Mouse (Mus musculus): ENCODE measurements around the gene Slc46a2. TPM values are rescaled to one million over a fixed set of nuclear protein-coding genes. Genes with fewer than 3 reads are reported as not detected.

Gene Slc46a2
- polyA plus RNA-seq, 1 experiment from 2014 or later, result 13.7 TPM

GRCm38 (mm10) chr4:59917966-59918365 lies 3.1 kb upstream of the Slc46a2 start:
- Histone ChIP-seq H3K27ac (ENCODE audit: low read length) (no peak overlapping the region), H3K4me3 (ENCODE audit: low read length) (no peak overlapping the region), H3K4me2 (ENCODE audit: low read depth, low read length) (no peak overlapping the region), H3K4me1 (ENCODE audit: control insufficient read depth, insufficient read depth, low read length) (peaks cover 3% of the 10 kb centered on the region; the same call in 1 of the 2 replicates), H3K36me3 (ENCODE audit: control insufficient read depth, insufficient read depth) (no peaks in the 10 kb centered on the region), H3K27me3 (ENCODE audit: control insufficient read depth, insufficient read depth, low read length) (peaks cover 6% of the 10 kb centered on the region; the same call in 1 of the 2 replicates), H3K9ac (ENCODE audit: low read length) (no peak overlapping the region), H3K9me3 (replicated peaks; ENCODE audit: control insufficient read depth, low read length) (no peaks in the 10 kb centered on the region)
- 92% methylated on average over 3 of the region's 3 CpGs for WGBS
- ATAC-seq (replicated peaks; ENCODE audit: extremely low read depth, insufficient read depth, low FRiP score), result no peak

DNA sequence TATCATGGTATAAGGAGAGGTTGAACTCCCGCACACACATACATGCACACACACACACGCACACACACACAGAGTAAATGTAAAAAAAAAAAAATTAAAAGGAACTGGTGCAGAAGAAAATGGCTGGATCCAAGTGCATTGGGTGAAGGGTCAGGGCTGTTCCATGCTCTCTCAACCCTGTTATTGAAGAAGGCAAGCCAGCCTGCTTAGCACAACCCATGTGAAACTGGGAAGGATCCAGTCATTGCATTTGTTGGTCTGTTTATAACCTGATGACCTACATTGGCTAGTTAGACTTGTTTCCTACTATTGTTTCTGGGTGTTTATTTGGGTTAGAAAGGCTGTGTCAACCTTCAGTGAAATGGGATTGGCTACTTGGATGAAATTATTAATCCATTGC lies 6.1 kb downstream of the Slc46a2 start:
- peaks cover 9% of the 10 kb centered on the region for H3K4me1 ChIP-seq (ENCODE audit: control insufficient read depth, insufficient read depth, low read length)
- H3K9ac ChIP-seq (ENCODE audit: low read length), result no peak overlapping the region
- H3K4me2 ChIP-seq (ENCODE audit: low read depth, low read length), result no peak overlapping the region
- no peak overlapping the region for H3K27ac ChIP-seq (ENCODE audit: low read length)
- no peaks in the 10 kb centered on the region for H3K9me3 ChIP-seq (replicated peaks; ENCODE audit: control insufficient read depth, low read length)
- WGBS, result 96% methylated on average over 2 of the region's 2 CpGs
- no peaks in the 10 kb centered on the region for H3K36me3 ChIP-seq (ENCODE audit: control insufficient read depth, insufficient read depth)
- no peaks in the 10 kb centered on the region for H3K27me3 ChIP-seq (ENCODE audit: control insufficient read depth, insufficient read depth, low read length)
- ATAC-seq (replicated peaks; ENCODE audit: extremely low read depth, insufficient read depth, low FRiP score), result no peak
- H3K4me3 ChIP-seq (ENCODE audit: low read length), result no peak overlapping the region

DNA sequence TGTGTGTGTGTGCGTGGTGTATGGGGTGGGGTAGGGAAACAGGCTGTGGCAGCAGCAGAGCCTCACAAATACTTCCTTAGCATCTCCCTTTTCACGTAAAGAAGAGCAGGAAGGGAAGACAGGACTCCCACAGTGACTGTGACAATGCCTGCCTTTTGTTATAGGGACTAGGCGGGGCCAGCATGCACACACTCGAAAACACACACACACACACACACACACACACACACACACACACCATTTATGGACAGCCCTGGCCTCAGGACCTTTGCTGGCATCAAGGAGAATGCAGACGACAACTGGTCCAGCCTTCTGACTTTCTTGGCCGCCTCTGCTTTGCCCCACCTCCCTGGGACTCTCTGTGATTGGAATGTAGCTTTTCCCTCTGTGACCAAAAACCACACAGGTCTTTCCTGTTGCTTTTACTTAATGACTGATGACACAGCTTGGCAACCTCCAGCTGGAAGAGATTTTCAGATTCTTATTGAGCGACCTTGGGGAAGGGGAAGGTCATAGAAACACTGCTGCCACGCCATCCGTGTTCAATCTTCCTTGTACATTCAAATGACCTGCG lies 7.1 kb downstream of the Slc46a2 start:
- 58% methylated on average over 10 of the region's 10 CpGs for WGBS
- H3K4me1 ChIP-seq (ENCODE audit: control insufficient read depth, insufficient read depth, low read length), result peaks cover 13% of the 10 kb centered on the region
- H3K27me3 ChIP-seq (ENCODE audit: control insufficient read depth, insufficient read depth, low read length), result no peaks in the 10 kb centered on the region
- no peak overlapping the region for H3K27ac ChIP-seq (ENCODE audit: low read length)
- no peaks in the 10 kb centered on the region for H3K9me3 ChIP-seq (replicated peaks; ENCODE audit: control insufficient read depth, low read length)
- H3K4me2 ChIP-seq (ENCODE audit: low read depth, low read length), result no peak overlapping the region
- no peak overlapping the region for H3K9ac ChIP-seq (ENCODE audit: low read length)
- no peak overlapping the region for H3K4me3 ChIP-seq (ENCODE audit: low read length)
- ATAC-seq (replicated peaks; ENCODE audit: extremely low read depth, insufficient read depth, low FRiP score), result no peak
- no peaks in the 10 kb centered on the region for H3K36me3 ChIP-seq (ENCODE audit: control insufficient read depth, insufficient read depth)

DNA sequence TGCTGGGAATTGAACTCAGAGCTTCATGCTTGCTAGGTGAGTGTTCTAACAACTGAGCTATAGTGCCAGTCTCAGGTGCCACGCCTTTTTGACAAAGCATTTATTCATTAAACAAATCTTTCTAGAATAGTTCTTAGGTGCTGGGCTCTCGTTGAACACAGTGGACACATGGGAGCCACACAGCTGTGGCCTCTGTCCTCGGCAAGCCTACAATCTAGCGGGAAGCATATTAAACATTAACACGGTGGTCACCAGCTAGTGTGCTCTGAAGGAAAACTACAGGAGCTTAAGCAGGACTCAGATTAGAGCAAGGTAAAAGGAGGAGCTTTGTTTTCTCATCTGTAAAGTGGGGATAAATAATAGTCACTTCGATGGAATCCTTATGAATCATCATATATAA lies 7.8 kb downstream of the Slc46a2 start:
- Histone ChIP-seq H3K4me1 (ENCODE audit: control insufficient read depth, insufficient read depth, low read length) (peaks cover 18% of the 10 kb centered on the region), H3K4me2 (ENCODE audit: low read depth, low read length) (no peak overlapping the region), H3K4me3 (ENCODE audit: low read length) (no peak overlapping the region), H3K27me3 (ENCODE audit: control insufficient read depth, insufficient read depth, low read length) (no peaks in the 10 kb centered on the region), H3K36me3 (ENCODE audit: control insufficient read depth, insufficient read depth) (no peaks in the 10 kb centered on the region), H3K9ac (ENCODE audit: low read length) (no peak overlapping the region), H3K27ac (ENCODE audit: low read length) (no peak overlapping the region), H3K9me3 (replicated peaks; ENCODE audit: control insufficient read depth, low read length) (no peaks in the 10 kb centered on the region)
- no peak for ATAC-seq (replicated peaks; ENCODE audit: extremely low read depth, insufficient read depth, low FRiP score)
- WGBS, result 87% methylated on average over 6 of the region's 6 CpGs

GRCm38 (mm10) chr4:59902547-59902946 lies 12.3 kb downstream of the Slc46a2 start:
- Histone ChIP-seq H3K4me1 (ENCODE audit: control insufficient read depth, insufficient read depth, low read length) (peaks cover 29% of the 10 kb centered on the region), H3K9ac (ENCODE audit: low read length) (no peak overlapping the region), H3K9me3 (replicated peaks; ENCODE audit: control insufficient read depth, low read length) (no peaks in the 10 kb centered on the region), H3K27me3 (ENCODE audit: control insufficient read depth, insufficient read depth, low read length) (no peaks in the 10 kb centered on the region), H3K4me3 (ENCODE audit: low read length) (no peak overlapping the region), H3K4me2 (ENCODE audit: low read depth, low read length) (no peak overlapping the region), H3K36me3 (ENCODE audit: control insufficient read depth, insufficient read depth) (peaks cover 9% of the 10 kb centered on the region), H3K27ac (ENCODE audit: low read length) (peak overlapping the region; percentile 59)
- ATAC-seq (replicated peaks; ENCODE audit: extremely low read depth, insufficient read depth, low FRiP score), result no peak
- 71% methylated on average over 6 of the region's 6 CpGs for WGBS

DNA sequence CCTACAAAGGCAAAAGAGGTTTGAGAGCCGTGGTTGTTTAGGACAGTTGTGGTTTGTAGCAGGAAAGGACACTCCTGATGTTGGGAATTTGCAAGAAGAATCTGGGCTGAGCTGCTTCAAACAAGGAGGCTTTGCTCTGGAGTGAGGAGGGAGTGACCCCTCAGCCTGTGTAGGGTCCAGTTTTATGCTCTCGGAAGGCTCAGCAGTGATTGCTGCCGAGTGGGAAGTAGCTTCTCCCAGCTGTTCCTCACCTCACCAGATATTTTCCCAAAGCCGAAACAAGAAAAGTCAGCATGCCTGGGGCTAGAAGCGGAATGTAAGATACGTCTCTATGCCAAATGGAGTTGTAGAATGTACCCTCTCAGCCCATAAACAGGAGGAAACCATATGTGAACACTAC lies 13.0 kb downstream of the Slc46a2 start:
- H3K36me3 ChIP-seq (ENCODE audit: control insufficient read depth, insufficient read depth), result peaks cover 9% of the 10 kb centered on the region
- no peak overlapping the region; the same call in 1 of the 2 replicates for H3K9ac ChIP-seq (ENCODE audit: low read length)
- peak overlapping the region; percentile 59 for H3K27ac ChIP-seq (ENCODE audit: low read length)
- H3K4me2 ChIP-seq (ENCODE audit: low read depth, low read length), result no peak overlapping the region
- 83% methylated on average over 6 of the region's 6 CpGs for WGBS
- peaks cover 35% of the 10 kb centered on the region for H3K4me1 ChIP-seq (ENCODE audit: control insufficient read depth, insufficient read depth, low read length)
- no peaks in the 10 kb centered on the region for H3K27me3 ChIP-seq (ENCODE audit: control insufficient read depth, insufficient read depth, low read length)
- no peak for ATAC-seq (replicated peaks; ENCODE audit: extremely low read depth, insufficient read depth, low FRiP score)
- H3K9me3 ChIP-seq (replicated peaks; ENCODE audit: control insufficient read depth, low read length), result no peaks in the 10 kb centered on the region
- H3K4me3 ChIP-seq (ENCODE audit: low read length), result no peak overlapping the region

DNA sequence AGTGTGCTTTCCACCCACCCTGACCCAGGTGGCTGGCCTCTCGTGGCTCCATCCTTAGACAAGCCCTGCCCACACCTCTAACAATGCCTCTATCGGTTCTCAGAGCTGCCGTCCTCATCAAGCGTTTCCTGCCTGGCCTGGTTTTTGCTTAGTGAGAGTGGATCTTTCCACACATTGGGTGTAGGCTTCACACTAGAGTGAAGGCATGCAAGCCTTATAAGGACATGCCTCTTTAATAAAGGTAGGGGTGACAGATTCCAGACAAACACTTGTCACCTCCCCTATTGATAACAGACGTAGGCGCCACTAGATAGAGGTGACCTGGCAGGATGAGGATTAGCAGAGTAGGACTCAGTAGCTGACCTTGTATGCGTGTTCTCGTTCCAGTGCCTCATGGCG lies 16.3 kb downstream of the Slc46a2 start:
- 34% methylated on average over 9 of the region's 9 CpGs for WGBS
- H3K9ac ChIP-seq (ENCODE audit: low read length), result no peak overlapping the region

GRCm38 (mm10) chr4:59897814-59898520 lies 16.9 kb downstream of the Slc46a2 start:
- 48% methylated on average over 12 of the region's 12 CpGs for WGBS

More for the DNA sequence above, 16.3 kb downstream of the Slc46a2 start:
- H3K4me3 ChIP-seq (ENCODE audit: low read length), result no peak overlapping the region
- H3K36me3 ChIP-seq (ENCODE audit: control insufficient read depth, insufficient read depth), result peaks cover 17% of the 10 kb centered on the region
- ATAC-seq (replicated peaks; ENCODE audit: extremely low read depth, insufficient read depth, low FRiP score), result peak; percentile 83
- H3K9me3 ChIP-seq (replicated peaks; ENCODE audit: control insufficient read depth, low read length), result no peaks in the 10 kb centered on the region
- H3K4me2 ChIP-seq (ENCODE audit: low read depth, low read length), result no peak overlapping the region
- peak overlapping the region; percentile 95 for H3K27ac ChIP-seq (ENCODE audit: low read length)
- H3K27me3 ChIP-seq (ENCODE audit: control insufficient read depth, insufficient read depth, low read length), result no peaks in the 10 kb centered on the region
- H3K4me1 ChIP-seq (ENCODE audit: control insufficient read depth, insufficient read depth, low read length), result peaks cover 40% of the 10 kb centered on the region

DNA sequence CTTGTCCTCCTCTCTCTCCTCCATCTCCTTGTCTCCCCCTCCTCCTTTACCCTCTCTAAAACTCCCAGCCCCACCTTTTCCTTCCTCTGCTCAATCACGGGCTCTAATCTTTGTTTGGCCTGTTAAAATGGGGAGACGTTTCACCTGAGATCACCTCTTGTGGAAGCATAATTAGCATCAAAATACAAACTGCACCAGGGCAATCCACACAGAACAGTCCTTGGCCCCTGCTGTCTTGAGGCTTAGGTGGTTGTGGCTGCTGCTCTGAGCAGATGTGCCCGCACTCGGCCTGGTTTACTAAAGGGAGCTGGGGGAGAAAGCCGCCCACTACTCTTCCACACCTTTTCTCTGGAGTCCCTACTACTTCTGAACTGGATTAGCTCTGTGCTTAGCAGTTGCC lies 18.9 kb downstream of the Slc46a2 start:
- 74% methylated on average over 5 of the region's 5 CpGs for WGBS

More at GRCm38 (mm10) chr4:59897814-59898520, 16.9 kb downstream of the Slc46a2 start:
- Histone ChIP-seq H3K4me2 (ENCODE audit: low read depth, low read length) (no peak overlapping the region), H3K27me3 (ENCODE audit: control insufficient read depth, insufficient read depth, low read length) (no peaks in the 10 kb centered on the region), H3K9me3 (replicated peaks; ENCODE audit: control insufficient read depth, low read length) (no peaks in the 10 kb centered on the region), H3K4me1 (ENCODE audit: control insufficient read depth, insufficient read depth, low read length) (peaks cover 36% of the 10 kb centered on the region), H3K36me3 (ENCODE audit: control insufficient read depth, insufficient read depth) (peaks cover 17% of the 10 kb centered on the region), H3K27ac (ENCODE audit: low read length) (peak overlapping the region; percentile 95), H3K4me3 (ENCODE audit: low read length) (no peak overlapping the region), H3K9ac (ENCODE audit: low read length) (peak overlapping the region; percentile 59)
- 0 out of 2 replicates have a peak, but pooled peaks have one; percentile 3 for ATAC-seq (replicated peaks; ENCODE audit: extremely low read depth, insufficient read depth, low FRiP score)

More for the DNA sequence above, 18.9 kb downstream of the Slc46a2 start:
- Histone ChIP-seq H3K4me1 (ENCODE audit: control insufficient read depth, insufficient read depth, low read length) (peaks cover 35% of the 10 kb centered on the region), H3K27me3 (ENCODE audit: control insufficient read depth, insufficient read depth, low read length) (no peaks in the 10 kb centered on the region), H3K27ac (ENCODE audit: low read length) (no peak overlapping the region), H3K9me3 (replicated peaks; ENCODE audit: control insufficient read depth, low read length) (no peaks in the 10 kb centered on the region), H3K4me2 (ENCODE audit: low read depth, low read length) (no peak overlapping the region), H3K9ac (ENCODE audit: low read length) (no peak overlapping the region), H3K4me3 (ENCODE audit: low read length) (no peak overlapping the region), H3K36me3 (ENCODE audit: control insufficient read depth, insufficient read depth) (peaks cover 17% of the 10 kb centered on the region)
- no peak for ATAC-seq (replicated peaks; ENCODE audit: extremely low read depth, insufficient read depth, low FRiP score)

All from heart, embryonic 16.5 days (tissue).